Mouse (Mus musculus) stomach, postnatal 0 days (tissue): ENCODE data around the gene Khdc4.

ENCODE experiments used
- CTCF ChIP-seq: IDR thresholded peaks from 2 replicates; pipeline ENCODE4 v1.5.1; 2016; ENCODE audit warnings: antibody characterized with exemption, low read depth, mild to moderate bottlenecking, moderate library complexity
- EP300 ChIP-seq: optimal IDR thresholded peaks from 2 replicates; pipeline ENCODE3; 2016; ENCODE audit warnings: antibody characterized with exemption

DNA sequence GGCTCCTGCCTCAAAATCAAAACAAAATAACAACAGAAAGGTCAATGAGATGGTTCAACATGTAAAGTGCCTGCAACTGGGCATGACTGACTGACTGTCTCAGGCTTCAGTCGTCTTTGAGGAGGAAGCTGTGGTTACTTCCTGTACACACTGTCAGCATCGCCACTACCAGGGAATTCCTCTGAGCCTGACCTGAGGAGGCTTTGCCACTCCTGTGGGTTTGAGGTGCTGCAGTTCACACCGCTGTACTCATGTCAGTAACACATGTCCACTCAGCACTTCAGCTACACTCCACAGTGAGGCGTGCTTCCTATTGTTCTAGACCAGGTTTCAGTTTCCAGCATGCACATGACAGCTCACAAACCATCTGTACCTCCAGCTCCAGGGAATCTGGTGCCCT, 21.5 kb upstream of the Khdc4 start:
- TF ChIP-seq CTCF (no peak), EP300 (no peak)
